Mouse (Mus musculus): ENCODE results near the gene Tas2r131. TPM values are rescaled to one million over a fixed set of nuclear protein-coding genes. Genes with fewer than 3 reads are reported as not detected.

Gene Tas2r131
- not detected in 2 replicates for total RNA-seq (2012; rRNA removed)
- polyA plus RNA-seq (2012; ENCODE audit: insufficient read depth in 1 of 2, insufficient read length in 2 of 2, low read depth in 1 of 2, low replicate concordance in 2 of 2, missing spikeins in 1 of 2) = not detected

- Histone ChIP-seq H3K9me3 (replicated peaks; ENCODE audit: insufficient read depth, low read length) (no peaks in the 10 kb centered on the region), H3K27me3 (ENCODE audit: control insufficient read depth in 1 of 2, insufficient read depth in 2 of 2, low read length in 2 of 2) (no peaks in the 10 kb centered on the region), H3K79me2 (ENCODE audit: control insufficient read depth, insufficient read depth, low read length, poor library complexity) (no peaks in the 10 kb centered on the region), H3K27ac (ENCODE audit: control insufficient read depth, low read depth, low read length) (no peak within 1 kb of the TSS), H3K36me3 (ENCODE audit: control insufficient read depth in 1 of 2, insufficient read depth in 2 of 2, low read length in 2 of 2) (no peaks in the 10 kb centered on the region), H3K4me1 (ENCODE audit: control insufficient read depth in 1 of 2, insufficient read depth in 2 of 2, low read length in 2 of 2) (no peaks in the 10 kb centered on the region), H3K9ac (ENCODE audit: control insufficient read depth, low read depth, low read length, poor library complexity, severe bottlenecking) (no peak within 1 kb of the TSS), H3K4me3 (ENCODE audit: control insufficient read depth in 1 of 2, insufficient read depth in 1 of 2, low read depth in 2 of 2, low read length in 2 of 2) (no peak within 1 kb of the TSS)
- TF ChIP-seq POLR2A (IDR thresholded peaks at IDR 0.05; ENCODE audit: control insufficient read depth in 1 of 2, insufficient read depth in 1 of 2, low read depth in 1 of 2, low read length in 2 of 2, poor library complexity in 1 of 2) (no peak), MEF2A (IDR thresholded peaks at IDR 0.05; ENCODE audit: extremely low read depth, insufficient replicate concordance, low read depth, low read length, poor library complexity, severe bottlenecking) (no peak), GATA1 (IDR thresholded peaks at IDR 0.05; ENCODE audit: low read depth, low read length) (no peak), HCFC1 (IDR thresholded peaks at IDR 0.05; ENCODE audit: low read depth, low read length) (no peak), CTCF (IDR thresholded peaks at IDR 0.05 in 2 of 3, conservative IDR thresholded peaks at IDR 0.05 in 1 of 3; ENCODE audit: control insufficient read depth in 1 of 3, insufficient read depth in 1 of 3, low read depth in 2 of 3, low read length in 3 of 3, poor library complexity in 1 of 3, severe bottlenecking in 1 of 3) (no peak), ELF1 (IDR thresholded peaks at IDR 0.05; ENCODE audit: low read depth, low read length) (no peak), SMC3 (IDR thresholded peaks at IDR 0.05; ENCODE audit: low read depth, low read length) (no peak), NELFE (IDR thresholded peaks at IDR 0.05; ENCODE audit: low read depth, low read length) (no peak), KAT2A (conservative IDR thresholded peaks at IDR 0.05; ENCODE audit: low read depth, low read length) (no peak), GABPA (IDR thresholded peaks at IDR 0.05; ENCODE audit: low read depth, low read length) (no peak), NRF1 (IDR thresholded peaks at IDR 0.05; ENCODE audit: insufficient read depth, low read depth, low read length, poor library complexity, severe bottlenecking) (no peak), TBP (IDR thresholded peaks at IDR 0.05; ENCODE audit: low read depth, low read length) (no peak), MAX (IDR thresholded peaks at IDR 0.05; ENCODE audit: low read length) (no peak), UBTF (IDR thresholded peaks at IDR 0.05; ENCODE audit: borderline replicate concordance, insufficient read depth, low read depth, low read length) (no peak)
- no peak for DNase-seq (ENCODE audit: low read depth, low spot score)
These were observed at the start of gene Tas2r131 for GRCm38 (mm10) chr6:132957819-132958218. Gene Tas2r131 (minus strand): TSS chr6:132957919.

DNA sequence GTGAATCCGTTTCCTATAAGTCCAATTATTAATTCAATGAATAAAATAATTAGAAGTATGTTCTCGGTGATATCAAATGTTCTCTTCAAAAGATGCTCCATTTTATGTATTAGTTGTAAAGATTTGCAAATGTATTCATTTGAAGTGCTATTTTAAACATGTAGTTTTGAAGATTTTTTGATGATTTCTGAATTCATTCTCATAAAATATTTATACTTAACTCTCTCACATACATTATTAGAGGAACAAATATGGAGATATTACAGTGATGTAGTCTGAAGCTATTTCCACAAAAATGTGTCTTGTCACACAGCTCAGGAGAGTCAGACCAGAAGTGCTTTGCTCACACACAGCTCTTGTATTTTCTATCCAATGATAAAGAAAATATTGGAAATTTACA, 23.1 kb upstream of the Tas2r131 start, which contains the start of gene Tas2r109:
Tas2r109 (minus strand) TSS at position 101 of the 400 bp plus-strand sequence.
- H3K4me3 ChIP-seq (ENCODE audit: control insufficient read depth in 1 of 2, insufficient read depth in 1 of 2, low read depth in 2 of 2, low read length in 2 of 2) = no peak within 1 kb of the TSS
- no peaks in the 10 kb centered on the region for H3K36me3 ChIP-seq (ENCODE audit: control insufficient read depth in 1 of 2, insufficient read depth in 2 of 2, low read length in 2 of 2)
- no peak for DNase-seq (ENCODE audit: low read depth, low spot score)
- H3K27ac ChIP-seq (ENCODE audit: control insufficient read depth, low read depth, low read length) = no peak within 1 kb of the TSS
- H3K27me3 ChIP-seq (ENCODE audit: control insufficient read depth in 1 of 2, insufficient read depth in 2 of 2, low read length in 2 of 2) = no peaks in the 10 kb centered on the region
- TF ChIP-seq ETS1 (IDR thresholded peaks at IDR 0.05; ENCODE audit: low read depth, low read length) = no peak
- TF ChIP-seq SIN3A (IDR thresholded peaks at IDR 0.05; ENCODE audit: low read length) = no peak
- no peak for TF ChIP-seq POLR2AphosphoS2 (IDR thresholded peaks at IDR 0.05; ENCODE audit: low read length)
- TF ChIP-seq TCF12 (IDR thresholded peaks at IDR 0.05; ENCODE audit: low read depth, low read length) = no peak
- no peak for TF ChIP-seq ZNF384 (IDR thresholded peaks at IDR 0.05; ENCODE audit: low read depth, low read length)
- TF ChIP-seq E2F4 (IDR thresholded peaks at IDR 0.05; ENCODE audit: borderline replicate concordance, low read depth, low read length) = no peak
- no peak for TF ChIP-seq CHD2 (IDR thresholded peaks at IDR 0.05; ENCODE audit: low read length)
- no peak for TF ChIP-seq MXI1 (IDR thresholded peaks at IDR 0.05; ENCODE audit: low read depth, low read length)
- no peak for TF ChIP-seq USF1 (IDR thresholded peaks at IDR 0.05; ENCODE audit: low read depth, low read length)
- TF ChIP-seq TBP (IDR thresholded peaks at IDR 0.05; ENCODE audit: low read depth, low read length) = no peak
- TF ChIP-seq EP300 (IDR thresholded peaks at IDR 0.05; ENCODE audit: low read depth in 1 of 2, low read length in 2 of 2) = no peak
- no peak for TF ChIP-seq MEF2A (IDR thresholded peaks at IDR 0.05; ENCODE audit: extremely low read depth, insufficient replicate concordance, low read depth, low read length, poor library complexity, severe bottlenecking)
- H3K9ac ChIP-seq (ENCODE audit: control insufficient read depth, low read depth, low read length, poor library complexity, severe bottlenecking) = no peak within 1 kb of the TSS
- H3K9me3 ChIP-seq (replicated peaks; ENCODE audit: insufficient read depth, low read length) = no peaks in the 10 kb centered on the region
- H3K4me1 ChIP-seq (ENCODE audit: control insufficient read depth in 1 of 2, insufficient read depth in 2 of 2, low read length in 2 of 2) = no peaks in the 10 kb centered on the region
- H3K79me2 ChIP-seq (ENCODE audit: control insufficient read depth, insufficient read depth, low read length, poor library complexity) = no peaks in the 10 kb centered on the region
